Mouse (Mus musculus): ENCODE results near the gene Ppih.
"Not testable (repeated sequence)": the region's sequence is repeated elsewhere in the genome, so short reads cannot be mapped to it uniquely, and the experiment has no call there.

The Ppih gene

DNA sequence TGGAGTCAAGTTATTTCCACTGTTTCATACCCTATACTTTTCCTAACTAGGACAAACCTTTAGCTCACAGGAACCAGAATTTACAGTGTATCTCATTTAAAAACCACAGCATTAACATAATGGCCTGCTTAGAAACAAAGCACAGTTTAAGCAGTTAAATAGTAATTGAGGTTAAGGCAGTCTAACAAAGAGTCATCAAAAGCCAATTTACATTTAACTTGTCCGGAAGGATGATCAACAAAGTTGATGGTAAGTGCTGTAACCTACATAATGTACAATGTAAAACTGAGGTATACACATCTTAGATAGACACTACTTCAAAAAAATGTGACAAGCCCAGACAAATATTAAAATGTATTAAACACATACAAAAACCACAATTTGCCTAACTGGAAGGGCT is 28.4 kb downstream of the Ppih start:
- no peak for DNase-seq (ENCODE audit: low spot score)

DNA sequence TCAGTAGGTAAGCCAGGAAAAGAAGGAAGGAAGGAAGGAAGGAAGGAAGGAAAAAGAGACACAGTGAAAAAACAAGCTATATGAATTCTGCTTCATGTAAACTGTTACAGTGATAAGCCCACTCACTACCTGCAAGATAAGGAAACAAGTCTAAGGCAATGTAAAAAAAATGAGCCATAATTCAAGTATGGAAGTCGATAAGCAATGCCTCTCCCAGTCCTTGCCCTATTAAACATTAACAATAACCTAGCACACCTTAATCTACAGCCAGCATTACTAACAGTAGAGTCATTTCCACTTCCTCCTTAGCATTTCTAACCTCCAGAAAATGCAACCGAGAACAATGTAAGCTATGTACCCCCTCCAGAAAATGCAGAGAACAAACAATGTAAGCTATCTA is 35.0 kb downstream of the Ppih start:
- DNase-seq (ENCODE audit: low spot score) = no peak

DNA sequence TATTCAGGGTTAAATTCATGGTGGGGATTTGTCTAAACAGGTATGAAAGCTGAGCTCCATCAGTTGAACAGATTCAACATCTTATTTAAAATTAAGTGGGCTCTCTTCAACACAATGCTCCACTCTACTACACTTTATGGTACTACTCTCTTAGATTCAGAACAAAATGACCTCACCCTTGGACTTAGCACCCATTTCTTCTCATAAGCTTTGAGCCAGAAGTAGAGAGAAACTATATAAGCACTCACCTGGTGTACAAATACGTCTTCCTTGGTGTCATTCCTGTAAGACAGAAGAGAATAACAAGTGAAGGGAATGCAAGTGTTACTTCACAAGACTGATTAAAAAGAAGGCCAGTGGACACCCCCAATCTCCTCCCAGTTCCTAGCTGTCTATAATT is 35.5 kb downstream of the Ppih start:
- no peak for DNase-seq (ENCODE audit: low spot score)

DNA sequence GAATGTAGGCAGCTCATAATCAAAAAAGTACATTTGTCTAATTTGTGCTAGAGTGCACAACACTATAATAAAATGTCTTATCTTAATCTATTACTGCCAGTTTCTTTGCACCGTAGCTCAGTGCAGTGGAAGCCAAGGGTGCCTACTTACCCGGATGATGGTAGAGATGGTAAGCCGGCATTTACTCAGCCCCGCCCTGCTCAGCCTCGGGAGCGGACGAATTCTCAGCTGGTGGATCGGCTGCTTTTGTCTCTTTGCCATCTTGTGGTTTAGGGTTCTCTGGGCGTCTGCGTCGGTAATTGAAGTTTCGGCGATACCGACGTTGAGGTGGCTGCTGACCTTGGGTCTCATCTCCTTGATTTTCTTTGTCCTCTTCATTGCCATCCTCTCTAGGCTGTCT is 41.6 kb downstream of the Ppih start:
- DNase-seq (ENCODE audit: low spot score) = not testable (repeated sequence)

DNA sequence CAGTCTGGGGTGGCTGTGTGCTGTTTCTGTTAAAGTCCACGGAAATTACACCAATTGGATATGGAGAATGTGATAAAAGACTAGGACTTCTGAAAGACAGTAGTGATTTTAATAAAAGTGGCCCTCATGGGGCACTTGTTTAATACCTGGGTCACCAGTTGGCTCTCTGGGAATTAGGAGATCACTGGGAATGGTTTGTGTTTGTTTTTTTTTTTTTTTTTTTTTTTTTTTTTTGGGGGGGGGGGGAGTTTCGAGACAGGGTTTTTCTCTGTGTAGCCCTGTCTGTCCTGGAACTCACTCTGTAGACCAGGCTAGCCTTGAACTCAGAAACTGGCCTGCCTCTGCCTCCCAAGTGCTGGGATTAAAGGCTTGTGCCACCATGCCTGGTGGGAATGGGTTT is 44.6 kb downstream of the Ppih start:
- no peak for DNase-seq (ENCODE audit: low spot score)

DNA sequence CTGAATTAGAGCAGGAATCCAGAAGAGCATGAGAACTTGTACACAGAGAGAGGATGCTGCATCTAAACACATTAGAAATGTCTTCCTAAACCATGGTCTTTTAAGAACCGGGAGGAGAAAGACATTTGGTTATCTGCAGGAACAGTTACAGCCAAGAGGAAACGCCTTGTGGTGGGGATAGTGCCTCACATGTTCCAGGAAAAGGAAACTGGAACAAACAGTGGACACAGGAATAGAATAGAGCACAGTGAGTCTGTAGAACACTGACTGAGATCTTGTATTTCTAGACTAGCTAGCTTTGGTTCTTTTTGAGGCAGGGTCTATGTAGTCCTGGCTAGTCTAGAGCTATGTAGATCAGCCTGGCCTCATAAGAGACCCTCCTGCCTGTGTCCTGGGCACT is 45.1 kb downstream of the Ppih start:
- DNase-seq (ENCODE audit: low spot score) = no peak

DNA sequence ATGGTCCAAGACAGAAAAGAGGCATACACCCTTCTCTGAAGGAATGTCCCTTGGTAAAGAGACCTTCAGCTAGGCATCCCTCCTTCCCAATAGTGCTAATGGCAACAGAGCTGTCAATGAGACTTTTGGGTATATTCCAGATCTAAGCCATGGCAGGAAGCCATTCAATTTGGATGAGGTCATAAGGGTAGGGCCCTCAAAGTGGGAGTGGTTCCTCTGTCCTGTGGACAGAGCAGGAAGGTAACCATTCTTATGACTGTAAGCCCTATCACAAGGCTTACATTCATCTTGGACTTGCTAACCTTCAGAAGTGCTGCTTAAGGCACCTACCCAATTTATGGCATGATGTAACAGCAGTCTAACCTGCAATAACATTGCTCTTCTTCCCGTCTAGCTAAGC is 45.7 kb downstream of the Ppih start:
- DNase-seq (ENCODE audit: low spot score) = no peak

DNA sequence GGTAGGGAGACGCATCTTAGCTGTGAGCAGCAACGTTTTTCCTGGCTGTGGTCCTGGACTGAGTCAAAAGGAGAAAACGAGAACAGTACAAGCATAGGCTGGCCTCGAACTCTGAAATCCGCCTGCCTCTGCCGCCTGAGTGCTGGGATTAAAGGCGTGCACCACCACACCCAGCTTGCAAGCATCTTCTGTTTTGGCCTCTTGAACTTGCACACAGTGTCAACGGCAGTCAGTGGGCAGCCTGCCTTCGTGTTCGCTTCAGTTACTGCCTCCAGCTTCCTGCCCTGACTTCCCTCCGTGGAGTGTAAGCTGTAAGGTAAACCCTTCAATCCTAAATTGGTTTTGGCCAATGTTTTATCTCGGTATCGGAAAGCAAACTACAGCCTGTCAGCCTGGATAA is 53.7 kb downstream of the Ppih start:
- no peak for DNase-seq (ENCODE audit: low spot score)

DNA sequence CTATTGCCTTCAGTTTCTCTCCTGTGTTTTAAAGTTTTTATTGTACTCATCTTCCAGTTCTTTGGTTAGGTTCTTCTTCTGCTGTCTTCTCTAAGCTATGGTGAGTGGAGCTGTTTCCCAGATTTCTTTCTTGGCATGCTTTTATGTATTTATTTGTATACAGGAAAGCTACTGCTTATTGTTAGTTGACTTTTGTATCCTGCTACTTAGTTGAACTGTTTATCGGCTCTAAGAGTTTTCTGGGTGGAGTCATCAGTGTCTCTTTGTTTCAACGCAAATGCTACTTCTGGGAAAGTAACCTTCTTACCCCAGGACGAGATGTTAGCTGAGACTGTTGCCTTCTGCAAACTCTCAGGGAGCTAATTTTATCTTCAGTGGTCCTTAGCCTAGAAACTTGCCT is 56.9 kb downstream of the Ppih start:
- no peak for DNase-seq (ENCODE audit: low spot score)

DNA sequence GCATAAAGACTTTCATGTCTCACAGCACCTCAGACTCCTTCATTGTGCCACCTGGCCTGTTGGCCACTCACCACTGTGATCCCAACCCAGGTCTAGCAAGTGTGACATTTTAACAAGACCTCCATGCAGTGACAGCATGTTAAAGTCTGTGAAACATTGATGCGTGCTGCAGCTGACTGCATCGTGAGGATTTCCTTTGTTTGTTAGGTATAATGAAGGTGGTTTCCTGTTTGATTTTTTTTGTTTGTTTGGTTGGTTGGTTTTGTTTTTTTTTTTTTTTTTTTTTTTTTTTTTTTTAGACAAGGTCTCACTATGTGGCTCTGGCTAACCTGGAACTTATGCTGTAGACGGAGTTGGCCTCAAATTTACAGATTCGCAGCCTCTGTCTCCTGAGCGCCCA is 57.9 kb downstream of the Ppih start:
- DNase-seq (ENCODE audit: low spot score) = no peak

DNA sequence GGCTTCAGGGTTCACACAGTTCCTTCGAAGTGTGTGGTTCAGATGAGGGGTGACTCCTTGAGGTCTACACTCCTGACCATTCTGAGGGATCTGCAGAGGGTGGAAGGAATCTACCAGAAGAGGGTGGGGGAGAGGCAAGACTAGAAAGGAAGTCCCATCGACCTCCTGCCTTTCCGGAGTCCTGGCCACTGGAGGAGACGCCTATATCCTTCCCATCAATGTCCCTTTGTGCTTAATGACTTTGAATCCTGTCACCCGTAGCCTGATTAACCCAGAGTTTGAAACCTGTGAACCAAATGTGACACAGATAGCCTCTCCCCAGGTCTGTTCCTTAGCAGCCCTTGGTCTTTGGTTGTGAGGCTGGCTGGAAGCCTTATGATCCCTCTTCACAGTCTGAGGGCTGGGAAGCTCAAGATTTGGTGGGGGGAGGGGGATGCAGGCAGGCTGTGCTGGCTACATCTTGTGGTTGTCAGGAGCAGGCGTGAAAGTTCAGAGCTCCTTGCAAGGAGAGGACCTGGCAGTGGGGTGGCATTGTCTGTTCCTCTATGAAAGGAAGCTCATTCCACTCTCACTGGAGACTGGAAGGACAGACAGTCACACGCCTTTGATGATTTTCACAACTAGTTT is 59.1 kb downstream of the Ppih start:
- no peak for DNase-seq (ENCODE audit: low spot score)

DNA sequence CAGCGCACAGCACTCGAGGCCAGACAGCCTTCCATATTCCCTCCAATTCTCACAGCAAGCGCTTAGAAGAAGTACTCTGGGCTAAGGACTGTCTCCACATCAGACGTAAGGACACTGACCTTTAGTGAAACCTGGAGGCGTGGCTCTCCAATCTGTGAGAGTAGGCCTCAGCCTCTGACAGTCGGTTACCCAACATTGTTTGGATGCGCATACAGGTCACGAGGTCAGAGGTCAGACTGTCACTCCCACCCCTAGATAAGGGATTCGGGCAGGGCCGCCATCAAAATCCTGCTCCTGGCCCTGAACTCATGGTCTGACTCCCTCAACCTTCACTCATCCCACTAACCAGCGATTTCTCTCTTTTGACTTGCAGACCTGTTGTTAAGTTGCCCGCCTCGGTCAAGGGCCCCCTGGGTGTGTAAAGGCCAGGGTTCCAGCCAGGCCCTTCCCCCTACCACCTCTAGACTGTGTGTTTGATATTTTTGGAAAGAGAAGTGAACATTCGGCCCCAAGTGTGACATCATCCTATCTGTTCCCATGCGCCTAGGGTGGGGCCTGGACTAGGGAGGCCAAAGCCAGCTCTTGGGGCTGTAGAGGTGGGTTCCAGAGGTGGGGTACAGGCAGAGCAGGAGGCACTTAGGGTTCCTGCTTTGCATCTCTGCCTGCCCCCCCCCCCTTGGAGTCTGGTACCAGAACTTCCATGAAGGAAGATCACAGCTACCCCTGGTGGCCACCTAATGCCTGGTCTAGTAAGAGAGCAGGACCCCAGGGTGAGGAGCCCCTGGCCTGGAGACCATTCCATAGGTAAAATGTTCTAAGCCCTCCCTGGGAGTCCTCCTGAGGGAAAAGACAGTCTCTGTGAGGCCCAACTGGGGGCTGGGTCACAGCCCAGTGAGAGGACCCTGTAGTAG is 60.7 kb downstream of the Ppih start:
- DNase-seq (ENCODE audit: low spot score) = no peak

DNA sequence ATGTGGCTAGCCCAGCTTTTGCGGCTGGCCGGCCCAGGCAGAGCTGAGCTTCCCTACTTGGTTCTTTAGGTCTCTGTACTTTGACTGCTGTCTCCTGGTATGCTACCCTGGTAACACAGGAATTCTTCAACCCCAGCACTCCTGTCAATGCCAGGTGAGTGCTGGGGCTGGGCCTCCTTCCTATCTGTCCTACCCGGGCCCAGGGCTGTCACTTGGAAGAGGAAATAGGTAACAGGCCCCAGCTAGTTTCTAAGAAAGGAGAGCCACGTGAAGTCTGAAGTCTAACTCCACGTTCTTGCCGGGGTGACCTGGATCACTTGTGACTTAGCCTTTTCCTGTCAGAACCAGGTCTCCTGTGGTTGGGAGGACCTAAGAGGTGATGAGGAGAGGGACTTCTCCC is 63.3 kb downstream of the Ppih start:
- DNase-seq (ENCODE audit: low spot score) = no peak

DNA sequence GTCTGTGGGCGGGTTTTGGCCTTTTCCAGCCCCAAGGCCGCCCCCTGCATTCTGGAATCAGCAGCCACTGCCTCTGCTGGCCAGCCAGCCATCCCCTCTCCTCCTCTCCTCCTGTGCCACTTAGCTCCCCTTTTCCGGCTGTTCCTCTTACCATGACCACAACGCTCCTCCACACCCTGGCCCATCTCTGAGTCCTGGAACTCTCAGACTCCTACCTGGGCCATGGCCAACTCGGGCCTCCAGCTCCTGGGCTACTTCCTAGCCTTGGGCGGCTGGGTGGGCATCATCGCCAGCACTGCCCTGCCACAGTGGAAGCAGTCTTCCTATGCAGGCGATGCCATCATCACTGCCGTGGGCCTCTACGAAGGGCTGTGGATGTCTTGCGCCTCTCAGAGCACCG is 65.0 kb downstream of the Ppih start, which contains the start of gene Cldn19:
TSS of gene Cldn19 (plus strand) at position 64 of the 400 bp plus-strand sequence.
- no peak for DNase-seq (ENCODE audit: low spot score)

DNA sequence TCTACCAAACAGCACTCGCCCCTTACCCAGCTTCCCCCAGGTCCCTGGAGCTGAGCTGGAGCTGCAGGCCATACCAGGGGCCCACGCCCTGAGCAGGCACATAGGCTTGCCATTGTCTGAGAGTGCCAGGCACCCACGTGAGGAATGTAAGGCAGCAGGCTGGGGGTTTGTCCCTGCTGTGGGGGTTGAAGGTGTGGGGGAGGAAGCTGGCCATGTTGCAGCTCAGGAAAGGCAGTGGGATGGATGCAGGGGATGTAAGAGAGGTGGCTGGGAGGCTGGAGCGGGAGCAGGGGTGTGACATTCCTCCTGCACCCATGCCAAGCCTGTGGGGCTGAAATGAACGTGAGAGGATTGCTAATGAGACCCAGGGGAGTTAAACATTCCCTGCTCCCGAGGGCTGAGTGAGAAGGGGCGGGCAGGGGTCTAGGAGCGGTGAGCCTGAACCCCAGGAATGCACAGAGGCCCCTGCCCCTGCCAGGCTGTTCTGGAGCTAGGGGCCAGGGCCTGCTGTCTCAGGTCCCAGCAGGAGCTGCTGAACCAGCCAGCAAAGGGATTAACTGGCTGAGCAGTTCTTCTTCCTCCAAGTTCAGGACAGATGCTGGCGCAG is 66.2 kb downstream of the Ppih start:
- no peak for DNase-seq (ENCODE audit: low spot score)

DNA sequence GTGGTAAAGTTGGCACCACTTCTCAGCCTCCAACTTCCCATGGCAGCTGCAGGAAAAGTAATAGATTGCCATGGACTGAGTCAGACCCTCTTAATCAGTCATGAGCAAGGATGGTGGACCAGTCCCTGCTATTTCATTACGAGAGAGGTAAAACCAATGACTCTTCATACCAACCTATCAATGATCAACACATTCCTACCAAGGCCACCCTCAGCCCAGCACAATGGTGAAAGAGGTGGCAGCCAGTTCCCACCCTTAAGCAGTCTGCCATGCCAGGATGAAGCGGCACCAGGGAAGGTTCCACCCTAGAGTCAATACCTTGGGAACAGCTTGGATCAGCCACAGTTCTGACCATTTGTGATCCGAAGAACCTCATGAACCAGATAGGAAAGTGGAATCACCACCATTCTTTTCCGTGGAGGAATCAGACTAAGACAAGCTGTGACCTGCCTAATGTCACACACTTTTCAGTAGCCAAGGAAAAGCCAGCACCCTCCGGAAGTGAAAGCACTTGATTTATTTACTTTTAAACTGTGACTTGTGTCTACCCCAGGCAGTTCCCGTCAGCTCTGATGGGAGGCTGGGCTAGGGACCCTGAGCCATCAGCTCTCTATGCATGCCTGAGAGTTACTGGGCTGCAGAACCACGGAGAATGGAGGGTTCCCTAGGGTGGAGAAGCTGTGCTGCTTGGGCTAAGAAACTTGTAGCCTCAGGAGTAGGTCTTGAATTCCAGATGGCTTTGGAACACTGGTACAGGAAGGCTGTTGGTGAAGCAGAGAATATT is 68.1 kb downstream of the Ppih start:
- no peak for DNase-seq (ENCODE audit: low spot score)

Measured in testis, postnatal 14 days (tissue).